Mouse (Mus musculus) liver, embryonic 15.5 days (tissue): ENCODE results near the gene Gab1. TPM values are rescaled to one million over a fixed set of nuclear protein-coding genes. Genes with fewer than 3 reads are reported as not detected.

Experiments
- ATAC-seq: fragments of 200-750 bp; cut with Nextera tagmentation; 2 replicates; pipeline ENCODE4 v1.8.0; 2017; ENCODE audit warnings: moderate number of reproducible peaks, mild to moderate bottlenecking, moderate library complexity; ENCODE audit not compliant: insufficient read depth
- H3K27ac ChIP-seq: fragments of 300-500 bp; sonication (generic); replicated peaks from 2 replicates; pipeline ENCODE4 v1.5.1; 2015; ENCODE audit warnings: mild to moderate bottlenecking, inconsistent platforms
- H3K27me3 ChIP-seq: fragments of 300-500 bp; sonication (generic); 2 replicates; pipeline ENCODE4 v1.6.1; 2015; ENCODE audit warnings: mild to moderate bottlenecking, inconsistent platforms
- H3K36me3 ChIP-seq: fragments of 300-500 bp; sonication (generic); replicated peaks from 2 replicates; pipeline ENCODE4 v1.6.1; 2015; ENCODE audit warnings: moderate library complexity, mild to moderate bottlenecking, inconsistent platforms
- H3K4me1 ChIP-seq: fragments of 300-500 bp; sonication (generic); replicated peaks from 2 replicates; pipeline ENCODE4 v1.6.1; 2015; ENCODE audit warnings: inconsistent platforms
- H3K4me2 ChIP-seq: fragments of 300-500 bp; sonication (generic); 2 replicates; pipeline ENCODE4 v1.6.1; 2015; ENCODE audit warnings: moderate library complexity, mild to moderate bottlenecking, inconsistent platforms
- H3K4me3 ChIP-seq: fragments of 300-500 bp; sonication (generic); replicated peaks from 2 replicates; pipeline ENCODE4 v1.5.1; 2015; ENCODE audit warnings: mild to moderate bottlenecking, inconsistent platforms
- H3K9ac ChIP-seq: fragments of 300-500 bp; sonication (generic); 2 replicates; pipeline ENCODE4 v1.6.1; 2015; ENCODE audit warnings: moderate library complexity, mild to moderate bottlenecking, inconsistent platforms
- H3K9me3 ChIP-seq: fragments of 300-500 bp; sonication (generic); replicated peaks from 2 replicates; pipeline ENCODE4 v1.6.1; 2016; ENCODE audit warnings: inconsistent platforms
- whole genome bisulfite sequencing: fragments of 180-500 bp; shearing (Covaris S2); methylation state at CpG from one replicate; pipeline ENCODE4 v1.1.7; 2015; ENCODE audit warnings: mixed read lengths; ENCODE audit not compliant: insufficient replicate concordance; 5-methylcytosine and 5-hydroxymethylcytosine counted together
- polyA plus RNA-seq: library from polyadenylated mRNA; unstranded; fragments of >200 nt; fragmentation: Nextera tagmentation; extraction: Ambion mirVana; gene quantifications from 2 replicates; pipeline ENCODE4 v1.2.1, GENCODE M21; 2015

Gab1 gene
- polyA plus RNA-seq, 1 experiment from 2014 or later: 7.1 TPM

GRCm38 (mm10) chr8:80857128-80857527, 23.2 kb downstream of the Gab1 start:
- H3K9me3 ChIP-seq: no peaks in the 10 kb centered on the region
- H3K4me3 ChIP-seq: no peak overlapping the region
- WGBS: 68% methylated on average over 3 of the region's 3 CpGs
- H3K36me3 ChIP-seq: peaks cover 32% of the 10 kb centered on the region
- H3K9ac ChIP-seq: no peak overlapping the region
- peaks cover 29% of the 10 kb centered on the region for H3K4me1 ChIP-seq
- H3K27ac ChIP-seq: no peak overlapping the region
- no peak for ATAC-seq
- no peaks in the 10 kb centered on the region for H3K27me3 ChIP-seq
- H3K4me2 ChIP-seq: no peak overlapping the region

GRCm38 (mm10) chr8:80856606-80857005, 23.7 kb downstream of the Gab1 start:
- Histone ChIP-seq H3K4me2 (no peak overlapping the region), H3K27ac (no peak overlapping the region), H3K4me1 (peaks cover 34% of the 10 kb centered on the region), H3K27me3 (no peaks in the 10 kb centered on the region), H3K9me3 (no peaks in the 10 kb centered on the region), H3K36me3 (peaks cover 32% of the 10 kb centered on the region), H3K9ac (no peak overlapping the region), H3K4me3 (no peak overlapping the region)
- 87% methylated on average over 6 of the region's 6 CpGs for WGBS
- ATAC-seq: no peak

DNA sequence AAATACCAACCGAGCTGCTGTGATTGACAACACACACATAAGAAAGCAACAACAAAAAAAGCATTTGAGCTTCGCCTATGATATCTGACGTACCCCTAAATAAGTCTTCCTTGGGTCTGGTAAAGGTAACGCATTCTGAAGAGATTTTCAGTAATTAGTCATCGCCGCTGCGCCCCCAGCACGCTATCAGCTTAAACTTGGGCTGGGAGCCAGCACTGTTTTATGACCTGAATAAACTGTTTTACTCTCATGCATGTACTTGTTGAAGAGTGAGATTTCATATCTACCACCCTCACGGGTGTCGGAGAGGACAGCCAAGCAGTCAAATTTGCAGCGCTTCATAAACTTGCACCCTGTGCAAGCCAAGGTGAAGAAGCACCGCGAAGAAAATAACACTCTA, 26.7 kb downstream of the Gab1 start:
- Histone ChIP-seq H3K27ac (no peak overlapping the region), H3K4me1 (peaks cover 28% of the 10 kb centered on the region), H3K36me3 (peaks cover 19% of the 10 kb centered on the region), H3K27me3 (no peaks in the 10 kb centered on the region), H3K4me3 (no peak overlapping the region), H3K9ac (no peak overlapping the region), H3K4me2 (no peak overlapping the region), H3K9me3 (no peaks in the 10 kb centered on the region)
- ATAC-seq: no peak
- 78% methylated on average over 13 of the region's 13 CpGs for WGBS

DNA sequence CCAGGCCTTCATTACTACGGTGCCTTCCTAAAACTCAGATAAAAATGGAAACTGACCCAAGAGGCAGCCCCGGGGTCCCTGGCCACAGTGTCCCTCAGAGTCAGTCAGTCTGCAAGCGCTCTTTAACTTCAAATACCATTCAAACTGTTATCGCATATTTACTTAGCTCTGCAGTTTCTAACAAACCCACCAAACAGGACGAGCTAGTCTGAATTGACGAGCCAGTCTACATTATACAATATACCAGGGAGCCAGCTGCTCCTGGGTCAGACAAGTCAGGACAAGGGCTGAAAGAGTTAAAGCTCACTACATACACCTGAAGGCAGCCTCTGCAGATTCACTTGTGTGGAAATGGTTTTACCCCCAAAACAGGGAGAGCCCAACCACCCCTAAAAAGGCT, 27.1 kb downstream of the Gab1 start:
- Histone ChIP-seq H3K4me1 (peaks cover 28% of the 10 kb centered on the region), H3K9ac (no peak overlapping the region), H3K36me3 (peaks cover 16% of the 10 kb centered on the region), H3K27me3 (no peaks in the 10 kb centered on the region), H3K4me2 (no peak overlapping the region), H3K4me3 (no peak overlapping the region), H3K27ac (no peak overlapping the region), H3K9me3 (no peaks in the 10 kb centered on the region)
- no peak for ATAC-seq
- 72% methylated on average over 6 of the region's 6 CpGs for WGBS

GRCm38 (mm10) chr8:80852412-80853165, 27.7 kb downstream of the Gab1 start:
- Histone ChIP-seq H3K36me3 (peaks cover 12% of the 10 kb centered on the region), H3K4me2 (no peak overlapping the region), H3K9ac (no peak overlapping the region), H3K27me3 (no peaks in the 10 kb centered on the region), H3K9me3 (no peaks in the 10 kb centered on the region), H3K27ac (no peak overlapping the region), H3K4me1 (peaks cover 29% of the 10 kb centered on the region), H3K4me3 (no peak overlapping the region)
- WGBS: 61% methylated on average over 9 of the region's 9 CpGs
- ATAC-seq: no peak; the same call in 1 of the 2 replicates

- no peak for ATAC-seq
- Histone ChIP-seq H3K4me2 (no peak overlapping the region), H3K9me3 (no peaks in the 10 kb centered on the region), H3K4me3 (no peak overlapping the region), H3K4me1 (peaks cover 29% of the 10 kb centered on the region), H3K27me3 (no peaks in the 10 kb centered on the region), H3K9ac (no peak overlapping the region), H3K27ac (no peak overlapping the region), H3K36me3 (peaks cover 11% of the 10 kb centered on the region)
- WGBS: 31% methylated on average over 6 of the region's 6 CpGs
These were observed 28.7 kb downstream of the Gab1 start for GRCm38 (mm10) chr8:80851648-80852047.

- WGBS: 76% methylated on average over 4 of the region's 4 CpGs
- H3K4me3 ChIP-seq: no peak overlapping the region
- H3K4me1 ChIP-seq: peaks cover 27% of the 10 kb centered on the region
- no peaks in the 10 kb centered on the region for H3K9me3 ChIP-seq
- no peak overlapping the region for H3K27ac ChIP-seq
- no peak overlapping the region for H3K4me2 ChIP-seq
- ATAC-seq: no peak
- H3K27me3 ChIP-seq: no peaks in the 10 kb centered on the region
- H3K36me3 ChIP-seq: peaks cover 6% of the 10 kb centered on the region
- no peak overlapping the region for H3K9ac ChIP-seq
These were observed 30.3 kb downstream of the Gab1 start for GRCm38 (mm10) chr8:80850013-80850412.

- 71% methylated on average over 11 of the region's 11 CpGs for WGBS
- Histone ChIP-seq H3K9ac (no peak overlapping the region), H3K9me3 (no peaks in the 10 kb centered on the region), H3K4me1 (peaks cover 31% of the 10 kb centered on the region), H3K4me2 (no peak overlapping the region), H3K27ac (no peak overlapping the region), H3K4me3 (no peak overlapping the region), H3K36me3 (peaks cover 6% of the 10 kb centered on the region), H3K27me3 (no peaks in the 10 kb centered on the region)
- ATAC-seq: no peak
These were observed 31.7 kb downstream of the Gab1 start for GRCm38 (mm10) chr8:80848631-80849030.

GRCm38 (mm10) chr8:80847912-80848311, 32.4 kb downstream of the Gab1 start:
- H3K4me2 ChIP-seq: no peak overlapping the region
- no peak overlapping the region for H3K27ac ChIP-seq
- ATAC-seq: no peak
- no peak overlapping the region for H3K9ac ChIP-seq
- H3K9me3 ChIP-seq: no peaks in the 10 kb centered on the region
- WGBS: 78% methylated on average over 9 of the region's 9 CpGs
- no peaks in the 10 kb centered on the region for H3K27me3 ChIP-seq
- no peak overlapping the region for H3K4me3 ChIP-seq
- peaks cover 6% of the 10 kb centered on the region for H3K36me3 ChIP-seq
- peaks cover 25% of the 10 kb centered on the region for H3K4me1 ChIP-seq

DNA sequence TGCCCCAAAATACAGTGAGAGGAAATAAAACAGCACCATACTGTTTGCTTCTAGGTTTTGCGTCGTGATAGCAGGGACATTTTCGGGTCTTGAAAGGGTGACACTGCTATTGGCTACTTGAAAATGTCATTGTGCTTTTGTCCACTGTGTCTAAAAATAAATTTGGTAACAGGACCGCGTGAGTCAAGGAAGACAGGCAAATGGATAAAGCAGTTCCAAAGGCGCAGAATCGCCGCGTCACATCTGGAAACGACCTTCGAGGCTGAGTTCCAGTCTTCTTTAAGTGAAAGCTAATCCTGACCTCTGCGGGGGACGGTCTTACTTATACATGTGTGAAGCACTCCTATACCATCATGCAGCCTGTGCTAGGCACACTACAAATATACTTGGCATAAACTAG, 35.0 kb downstream of the Gab1 start:
- H3K9me3 ChIP-seq: no peaks in the 10 kb centered on the region
- 81% methylated on average over 13 of the region's 13 CpGs for WGBS

GRCm38 (mm10) chr8:80843744-80844434, 36.4 kb downstream of the Gab1 start:
- Histone ChIP-seq H3K4me2 (no peak overlapping the region), H3K9ac (no peak overlapping the region), H3K9me3 (no peaks in the 10 kb centered on the region), H3K36me3 (peaks cover 12% of the 10 kb centered on the region), H3K4me1 (peaks cover 16% of the 10 kb centered on the region), H3K27me3 (no peaks in the 10 kb centered on the region), H3K4me3 (no peak overlapping the region), H3K27ac (no peak overlapping the region)
- WGBS: 72% methylated on average over 9 of the region's 9 CpGs
- ATAC-seq: no peak

More for the DNA sequence above, 35.0 kb downstream of the Gab1 start:
- Histone ChIP-seq H3K27me3 (no peaks in the 10 kb centered on the region), H3K9ac (no peak overlapping the region), H3K27ac (no peak overlapping the region), H3K4me2 (no peak overlapping the region), H3K36me3 (peaks cover 12% of the 10 kb centered on the region), H3K4me1 (peaks cover 16% of the 10 kb centered on the region), H3K4me3 (no peak overlapping the region)
- no peak for ATAC-seq
